Mouse (Mus musculus): ENCODE data around the gene Efs. TPM values are rescaled to one million over a fixed set of nuclear protein-coding genes. Genes with fewer than 3 reads are reported as not detected.
"Not testable (repeated sequence)": the region's sequence is repeated elsewhere in the genome, so short reads cannot be mapped to it uniquely, and the experiment has no call there.

Efs gene
- polyA plus RNA-seq, 2 experiments: 58.9 to 117 TPM

GRCm38 (mm10) chr14:54948781-54949180 lies 22.9 kb upstream of the Efs start:
- 85% methylated on average over 9 of the region's 9 CpGs for WGBS
- Histone ChIP-seq H3K36me3 (ENCODE audit: control insufficient read depth, insufficient read depth, low read length) (no peaks in the 10 kb centered on the region), H3K4me3 (replicated peaks; ENCODE audit: low read length) (no peak overlapping the region), H3K27ac (replicated peaks; ENCODE audit: low read depth, low read length) (no peak overlapping the region), H3K9me3 (ENCODE audit: control insufficient read depth, low read length) (no peaks in the 10 kb centered on the region), H3K27me3 (ENCODE audit: control insufficient read depth, insufficient read depth, low read length) (no peaks in the 10 kb centered on the region), H3K4me1 (ENCODE audit: control insufficient read depth, insufficient read depth, low read length) (no peaks in the 10 kb centered on the region), H3K9ac (ENCODE audit: low read depth, low read length, severe bottlenecking) (no peak overlapping the region), H3K4me2 (replicated peaks; ENCODE audit: low read depth, low read length, severe bottlenecking) (no peak overlapping the region)
- DNase-seq (ENCODE audit: low spot score) (no peak), ATAC-seq (ENCODE audit: low FRiP score, low read depth) (no peak)
- TF ChIP-seq POLR2A (IDR thresholded peaks at IDR 0.05; ENCODE audit: borderline replicate concordance, extremely low read depth, insufficient read depth, insufficient read length): no peak

- H3K36me3 ChIP-seq (ENCODE audit: control insufficient read depth, insufficient read depth, low read length); H3K4me1 ChIP-seq (ENCODE audit: control insufficient read depth, insufficient read depth, low read length); H3K27ac ChIP-seq (replicated peaks; ENCODE audit: low read depth, low read length); H3K27me3 ChIP-seq (ENCODE audit: control insufficient read depth, insufficient read depth, low read length); H3K9ac ChIP-seq (ENCODE audit: low read depth, low read length, severe bottlenecking); H3K4me2 ChIP-seq (replicated peaks; ENCODE audit: low read depth, low read length, severe bottlenecking); H3K9me3 ChIP-seq (ENCODE audit: control insufficient read depth, low read length); DNase-seq (ENCODE audit: low spot score); H3K4me3 ChIP-seq (replicated peaks; ENCODE audit: low read length); ATAC-seq (ENCODE audit: low FRiP score, low read depth): not testable (repeated sequence)
- WGBS: 81% methylated on average over 6 of the region's 11 CpGs
Observed at GRCm38 (mm10) chr14:54947008-54947407, 21.1 kb upstream of the Efs start.

GRCm38 (mm10) chr14:54945975-54946704 lies 20.2 kb upstream of the Efs start:
- Histone ChIP-seq H3K36me3 (ENCODE audit: control insufficient read depth, insufficient read depth, low read length) (no peaks in the 10 kb centered on the region), H3K4me2 (replicated peaks; ENCODE audit: low read depth, low read length, severe bottlenecking) (no peak overlapping the region), H3K27me3 (ENCODE audit: control insufficient read depth, insufficient read depth, low read length) (no peaks in the 10 kb centered on the region), H3K4me1 (ENCODE audit: control insufficient read depth, insufficient read depth, low read length) (no peaks in the 10 kb centered on the region), H3K9me3 (ENCODE audit: control insufficient read depth, low read length) (no peaks in the 10 kb centered on the region), H3K4me3 (replicated peaks; ENCODE audit: low read length) (no peak overlapping the region), H3K9ac (ENCODE audit: low read depth, low read length, severe bottlenecking) (no peak overlapping the region), H3K27ac (replicated peaks; ENCODE audit: low read depth, low read length) (no peak overlapping the region)
- 69% methylated on average over 19 of the region's 19 CpGs for WGBS
- TF ChIP-seq POLR2A (IDR thresholded peaks at IDR 0.05; ENCODE audit: borderline replicate concordance, extremely low read depth, insufficient read depth, insufficient read length): no peak
- ATAC-seq (ENCODE audit: low FRiP score, low read depth) (peak; percentile 68; the same call in 1 of the 2 replicates), DNase-seq (ENCODE audit: low spot score) (no peak)

GRCm38 (mm10) chr14:54944939-54945338 lies 19.0 kb upstream of the Efs start:
- H3K9me3 ChIP-seq (ENCODE audit: control insufficient read depth, low read length): no peaks in the 10 kb centered on the region
- no peaks in the 10 kb centered on the region for H3K36me3 ChIP-seq (ENCODE audit: control insufficient read depth, insufficient read depth, low read length)
- no peak overlapping the region for H3K4me2 ChIP-seq (replicated peaks; ENCODE audit: low read depth, low read length, severe bottlenecking)
- H3K27ac ChIP-seq (replicated peaks; ENCODE audit: low read depth, low read length): no peak overlapping the region
- TF ChIP-seq POLR2A (IDR thresholded peaks at IDR 0.05; ENCODE audit: borderline replicate concordance, extremely low read depth, insufficient read depth, insufficient read length): no peak
- ATAC-seq (ENCODE audit: low FRiP score, low read depth): no peak
- H3K4me3 ChIP-seq (replicated peaks; ENCODE audit: low read length): no peak overlapping the region
- H3K4me1 ChIP-seq (ENCODE audit: control insufficient read depth, insufficient read depth, low read length): no peaks in the 10 kb centered on the region
- DNase-seq (ENCODE audit: low spot score): no peak
- H3K9ac ChIP-seq (ENCODE audit: low read depth, low read length, severe bottlenecking): no peak overlapping the region
- H3K27me3 ChIP-seq (ENCODE audit: control insufficient read depth, insufficient read depth, low read length): no peaks in the 10 kb centered on the region
- 72% methylated on average over 2 of the region's 2 CpGs for WGBS

GRCm38 (mm10) chr14:54943971-54944370 lies 18.0 kb upstream of the Efs start:
- H3K27me3 ChIP-seq (ENCODE audit: control insufficient read depth, insufficient read depth, low read length): no peaks in the 10 kb centered on the region
- no peak for TF ChIP-seq POLR2A (IDR thresholded peaks at IDR 0.05; ENCODE audit: borderline replicate concordance, extremely low read depth, insufficient read depth, insufficient read length)
- WGBS: 87% methylated on average over 7 of the region's 7 CpGs
- no peaks in the 10 kb centered on the region for H3K4me1 ChIP-seq (ENCODE audit: control insufficient read depth, insufficient read depth, low read length)
- ATAC-seq (ENCODE audit: low FRiP score, low read depth) (no peak), DNase-seq (ENCODE audit: low spot score) (no peak)
- no peak overlapping the region for H3K4me2 ChIP-seq (replicated peaks; ENCODE audit: low read depth, low read length, severe bottlenecking)
- no peaks in the 10 kb centered on the region for H3K9me3 ChIP-seq (ENCODE audit: control insufficient read depth, low read length)
- no peak overlapping the region for H3K9ac ChIP-seq (ENCODE audit: low read depth, low read length, severe bottlenecking)
- no peak overlapping the region for H3K4me3 ChIP-seq (replicated peaks; ENCODE audit: low read length)
- H3K27ac ChIP-seq (replicated peaks; ENCODE audit: low read depth, low read length): no peak overlapping the region
- no peaks in the 10 kb centered on the region for H3K36me3 ChIP-seq (ENCODE audit: control insufficient read depth, insufficient read depth, low read length)
